Comparison of ENCODE assay signal across 9 mouse cellular contexts in the genomic region with DNA sequence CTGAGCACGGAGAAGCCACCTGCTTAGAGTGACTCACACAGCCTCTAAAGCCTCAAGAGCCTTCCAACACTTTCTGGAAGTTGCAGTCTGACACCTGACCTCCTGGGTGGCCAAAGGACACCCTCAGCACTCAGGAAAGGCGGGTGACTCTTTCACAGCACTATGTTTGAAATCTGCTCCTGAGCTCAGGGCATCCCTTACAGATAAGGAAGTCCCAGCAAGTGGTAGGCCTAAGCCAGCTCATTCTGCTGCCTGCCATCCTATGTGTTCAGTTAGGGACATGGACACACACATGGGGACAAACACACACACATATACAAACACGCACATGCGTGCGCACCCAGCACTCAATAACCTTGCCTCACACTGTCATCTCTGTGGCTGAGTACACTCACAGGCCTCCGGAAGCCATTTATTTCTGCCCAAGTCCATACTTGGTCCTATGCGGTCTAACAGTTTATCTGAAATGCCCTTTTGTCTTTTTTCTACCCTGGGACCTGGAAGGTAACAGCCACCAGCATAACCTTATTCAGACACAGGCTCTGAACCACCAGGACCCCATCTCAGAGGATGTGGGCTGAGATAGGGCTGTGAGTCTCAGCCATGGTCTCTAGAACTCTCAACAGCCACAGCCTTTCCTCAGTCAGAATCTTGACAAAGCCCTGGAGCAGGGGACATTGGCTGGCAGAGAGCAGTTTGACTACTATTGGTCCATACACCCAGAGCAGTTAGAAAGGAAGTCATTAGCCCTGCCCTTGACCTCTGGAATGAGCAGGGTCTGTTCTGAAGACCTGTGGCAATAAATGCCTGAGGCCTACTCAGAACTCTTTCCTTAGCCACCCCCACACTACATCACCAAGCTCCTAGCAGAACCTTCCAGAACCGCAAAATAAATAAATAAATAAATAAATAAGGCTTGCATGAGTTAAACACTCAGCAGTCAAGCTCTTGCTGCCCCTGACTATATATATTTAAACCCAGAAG. TPM values are rescaled to one million over a fixed set of nuclear protein-coding genes. Genes with fewer than 3 reads are reported as not detected.
DNase-seq lines count a peak whose midpoint lies in the region; ATAC-seq and TF ChIP-seq lines count a peak whose summit lies in the region.
"Had no signal": no experiment of that assay in that cellular context is flagged by ENCODE, and none has a peak within 500 bp of the region (broad histone marks: within the 10 kb centered on the region; RNA-seq: fewer than 3 reads in every experiment).

No protein-coding gene starts in this region.

- H3K36me3 ChIP-seq in heart, embryonic 11.5 days (ENCODE audit: control insufficient read depth, insufficient read depth, low read length), result peaks cover 17% of the 10 kb centered on the region; the same call in 1 of the 2 replicates
- peaks cover 91% of the 10 kb centered on the region for H3K36me3 ChIP-seq in liver, embryonic 15.5 days (replicated peaks)

- intact Hi-C loops in heart, postnatal 10 days (cut with DNase I), result loop anchor here (5.0 kb wide), 1 partner anchor 113 kb away; no protein-coding TSS in a partner anchor

- peak overlapping the region; percentile 62 for H3K9ac ChIP-seq in heart, embryonic 11.5 days (ENCODE audit: low read depth, low read length)
- no peak overlapping the region for H3K9ac ChIP-seq in liver, embryonic 15.5 days

- TF ChIP-seq POLR2A in embryonic fibroblast, embryonic 13.5 days (IDR thresholded peaks at IDR 0.05; ENCODE audit: low read depth, low read length), result no peak

- H3K4me2 ChIP-seq in heart, embryonic 11.5 days, result no peak overlapping the region; the same call in 1 of the 2 replicates
- no peak overlapping the region for H3K4me2 ChIP-seq in liver, embryonic 15.5 days

- no peak for TF ChIP-seq CTCF in embryonic fibroblast, embryonic 13.5 days (IDR thresholded peaks at IDR 0.05; ENCODE audit: borderline replicate concordance, insufficient read depth, low read length)

- no peak for ATAC-seq in heart, embryonic 11.5 days (replicated peaks; ENCODE audit: insufficient number of reproducible peaks, low FRiP score, low TSS enrichment)
- ATAC-seq in liver, embryonic 15.5 days (ENCODE audit: insufficient read depth), result no peak
- ATAC-seq in frontal cortex, adult (ENCODE audit: low TSS enrichment), result no peak

- H3K27ac ChIP-seq in heart, embryonic 11.5 days (ENCODE audit: low read depth, low read length), result peak overlapping the region; percentile 99
- peak overlapping the region; percentile 95 for H3K27ac ChIP-seq in embryonic fibroblast, embryonic 13.5 days (ENCODE audit: insufficient read depth, low read length)
- H3K27ac ChIP-seq in liver, embryonic 15.5 days (replicated peaks), result peak overlapping the region; percentile 65

- H3K9me3 ChIP-seq in heart, embryonic 11.5 days (replicated peaks; ENCODE audit: control insufficient read depth, low read length), result no peaks in the 10 kb centered on the region
- H3K9me3 ChIP-seq in liver, embryonic 15.5 days (replicated peaks), result no peaks in the 10 kb centered on the region

- H3K27me3 ChIP-seq in heart, embryonic 11.5 days (ENCODE audit: control insufficient read depth, insufficient read depth, low read length), result no peaks in the 10 kb centered on the region
- H3K27me3 ChIP-seq in liver, embryonic 15.5 days, result no peaks in the 10 kb centered on the region
- H3K27me3 ChIP-seq: Patski had no signal

- peaks cover 89% of the 10 kb centered on the region for H3K4me1 ChIP-seq in heart, embryonic 11.5 days (ENCODE audit: control insufficient read depth, insufficient read depth, low read length)
- peaks cover 67% of the 10 kb centered on the region for H3K4me1 ChIP-seq in embryonic fibroblast, embryonic 13.5 days (ENCODE audit: control insufficient read depth, insufficient read depth, low read length)
- peaks cover 61% of the 10 kb centered on the region for H3K4me1 ChIP-seq in liver, embryonic 15.5 days (replicated peaks)

- no peak for DNase-seq in heart, postnatal 10 days
- peak; percentile 62 for DNase-seq in CD4-positive helper T cell, adult 2 months (ENCODE audit: low read depth, low spot score)
- DNase-seq in layer of hippocampus, postnatal 36 days, result no peak
- DNase-seq in right cerebral cortex, postnatal 4 days, result no peak

- no peak overlapping the region for H3K4me3 ChIP-seq in heart, embryonic 11.5 days (ENCODE audit: low read depth, low read length)
- no peak overlapping the region for H3K4me3 ChIP-seq in embryonic fibroblast, embryonic 13.5 days (ENCODE audit: insufficient read depth, low read length)
- H3K4me3 ChIP-seq in liver, embryonic 15.5 days (replicated peaks), result no peak overlapping the region

- WGBS in heart, embryonic 11.5 days (ENCODE audit: insufficient replicate concordance), result 73% methylated on average over 8 of the region's 8 CpGs
- 74% methylated on average over 8 of the region's 8 CpGs for WGBS in liver, embryonic 15.5 days (ENCODE audit: insufficient replicate concordance)

RNA-seq across cellular contexts. Expression of a gene that starts 42.2 kb away (rescaled TPM):
- 30.4 and 31.8 TPM in 2 replicates for polyA plus RNA-seq in heart, embryonic 11.5 days (2014; fragmentation: Nextera tagmentation; extraction: Ambion mirVana)
- 100 to 1,000 TPM; 206 to 221 TPM for total RNA-seq in heart, postnatal 10 days (2021)
- 718 and 1,071 TPM in 2 replicates for polyA plus RNA-seq in embryonic fibroblast, embryonic 13.5 days (2011; ENCODE audit: insufficient read length, low read depth, missing spikeins)
- polyA plus RNA-seq in liver, embryonic 15.5 days (2015; fragmentation: Nextera tagmentation; extraction: Ambion mirVana), result 19.5 and 20.3 TPM in 2 replicates
- total RNA-seq in layer of hippocampus, postnatal 36 days (2021), result 100 to 1,000 TPM in 1 of 2 experiments, 10 to 100 TPM in 1; 92.4 to 103 TPM

RNA-seq across cellular contexts. Expression of a gene that starts 43.0 kb away (rescaled TPM):
- 0.67 and 0.89 TPM in 2 replicates for polyA plus RNA-seq in heart, embryonic 11.5 days (2014; fragmentation: Nextera tagmentation; extraction: Ambion mirVana)
- not detected for total RNA-seq in heart, postnatal 10 days (2021)
- polyA plus RNA-seq in embryonic fibroblast, embryonic 13.5 days (2011; ENCODE audit: insufficient read length, low read depth, missing spikeins), result 0.58 and 2.6 TPM in 2 replicates
- 27.0 and 28.5 TPM in 2 replicates for polyA plus RNA-seq in liver, embryonic 15.5 days (2015; fragmentation: Nextera tagmentation; extraction: Ambion mirVana)
- 1 to 10 TPM; 4.0 to 6.7 TPM for total RNA-seq in layer of hippocampus, postnatal 36 days (2021)

Comparison
In these comparisons a context has a peak if more than half of its experiments do, and no peak if none do; other contexts are left out.
1. RNA of a gene that starts 42.2 kb away (polyA plus RNA-seq): 718 to 1,071 TPM in embryonic fibroblast, embryonic 13.5 days; 30.4 to 31.8 TPM in heart, embryonic 11.5 days and 19.5 to 20.3 TPM in liver, embryonic 15.5 days; every median in the first group is over 10 times any median in the second.
2. Peak in every context shown above with its lines, with median percentiles within 50 percentile points of each other: H3K27ac ChIP-seq.